Mouse (Mus musculus): ENCODE data around the gene Wipf2. TPM values are rescaled to one million over a fixed set of nuclear protein-coding genes. Genes with fewer than 3 reads are reported as not detected.
"Not testable (repeated sequence)": the region's sequence is repeated elsewhere in the genome, so short reads cannot be mapped to it uniquely, and the experiment has no call there.

Gene Wipf2
- 10 to 100 TPM; 13.3 to 15.4 TPM for total RNA-seq (2021)
- long read RNA-seq, experiment 1, partial matches to known transcripts = 0 of 5 reads
- long read RNA-seq, experiment 1, other reads (novel, unspliced or antisense) = 5 of 5 reads
- long read RNA-seq, experiment 2, partial matches to known transcripts = 0 of 5 reads
- long read RNA-seq, experiment 2, other reads (novel, unspliced or antisense) = 5 of 5 reads

- peak; percentile 97 for DNase-seq
These were observed at the start of gene Wipf2 for GRCm38 (mm10) chr11:98863028-98863750. TSS of gene Wipf2 (plus strand) at chr11:98863638.

GRCm38 (mm10) chr11:98816706-98817239, 46.7 kb upstream of the Wipf2 start:
- no peak for DNase-seq

GRCm38 (mm10) chr11:98820968-98821367, 42.5 kb upstream of the Wipf2 start:
- no peak for DNase-seq

- not testable (repeated sequence) for DNase-seq
These were observed 37.4 kb upstream of the Wipf2 start for GRCm38 (mm10) chr11:98826071-98826470.

GRCm38 (mm10) chr11:98827877-98828276, 35.6 kb upstream of the Wipf2 start:
- DNase-seq = no peak

GRCm38 (mm10) chr11:98829091-98829775, 34.2 kb upstream of the Wipf2 start:
- DNase-seq = peak; percentile 49

- DNase-seq = no peak
These were observed 33.6 kb upstream of the Wipf2 start for GRCm38 (mm10) chr11:98829875-98830274.

GRCm38 (mm10) chr11:98835296-98835695, 28.1 kb upstream of the Wipf2 start:
- DNase-seq = no peak

GRCm38 (mm10) chr11:98835725-98836124, 27.7 kb upstream of the Wipf2 start:
- DNase-seq = no peak

GRCm38 (mm10) chr11:98836128-98836527, 27.3 kb upstream of the Wipf2 start:
- DNase-seq = no peak

- peak; percentile 93 for DNase-seq
These were observed 26.7 kb upstream of the Wipf2 start, which contains the start of gene Rapgefl1 for GRCm38 (mm10) chr11:98836651-98837141. TSS of gene Rapgefl1 (plus strand) at chr11:98836785.

GRCm38 (mm10) chr11:98837231-98837704, 26.2 kb upstream of the Wipf2 start:
- DNase-seq = peak; percentile 26

- no peak for DNase-seq
These were observed 25.5 kb upstream of the Wipf2 start for GRCm38 (mm10) chr11:98837917-98838316.

GRCm38 (mm10) chr11:98838512-98838911, 24.9 kb upstream of the Wipf2 start:
- no peak for DNase-seq

GRCm38 (mm10) chr11:98839402-98839801, 24.0 kb upstream of the Wipf2 start:
- no peak for DNase-seq

- no peak for DNase-seq
These were observed 23.5 kb upstream of the Wipf2 start for GRCm38 (mm10) chr11:98839897-98840296.

- no peak for DNase-seq
These were observed 17.4 kb upstream of the Wipf2 start for GRCm38 (mm10) chr11:98846016-98846415.

- DNase-seq = no peak
These were observed 16.4 kb upstream of the Wipf2 start for GRCm38 (mm10) chr11:98846865-98847604.

GRCm38 (mm10) chr11:98849196-98849894, 14.1 kb upstream of the Wipf2 start:
- peak; percentile 46 for DNase-seq

GRCm38 (mm10) chr11:98850100-98851093, 13.0 kb upstream of the Wipf2 start:
- no peak for DNase-seq
